Mouse (Mus musculus) G1E (cell line): ENCODE data around the gene Zbp1.

Source experiments
- CTCF ChIP-seq: IDR thresholded peaks from 2 replicates; pipeline ENCODE4 v1.5.1; 2012; ENCODE audit warnings: low read depth, low read length, inconsistent platforms, mixed read lengths
- POLR2AphosphoS5 ChIP-seq: IDR thresholded peaks from 2 replicates; pipeline ENCODE4 v1.6.1; 2012; ENCODE audit warnings: low read depth, low read length, inconsistent platforms; ENCODE audit not compliant: insufficient replicate concordance
- TAL1 ChIP-seq: conservative IDR thresholded peaks from 2 replicates; pipeline ENCODE4 v1.6.1; 2012; ENCODE audit warnings: low read depth, low read length, inconsistent platforms, mixed read lengths

GRCm38 (mm10) chr2:173181901-173182300 is 36.8 kb downstream of the Zbp1 start:
- no peak for TF ChIP-seq CTCF
- no peak for TF ChIP-seq TAL1
- TF ChIP-seq POLR2AphosphoS5: no peak
